Mouse (Mus musculus) layer of hippocampus, adult 18-20 months (tissue): ENCODE measurements around the gene Calm3. TPM values are rescaled to one million over a fixed set of nuclear protein-coding genes. Genes with fewer than 3 reads are reported as not detected.

Experiments used
- DNase-seq, 2 experiments: peaks; one replicate each; pipeline ENCODE4 v3.0.0; 2022; ENCODE audit warnings: low spot score in 2 of 2
- total RNA-seq, 2 experiments: library from RNA; stranded (reverse); gene quantifications; 2 replicates each; pipeline ENCODE4 v1.2.3; 2021

The Calm3 gene
- total RNA-seq, 2 experiments from 2014 or later, result 2,132 to 2,161 TPM

DNA sequence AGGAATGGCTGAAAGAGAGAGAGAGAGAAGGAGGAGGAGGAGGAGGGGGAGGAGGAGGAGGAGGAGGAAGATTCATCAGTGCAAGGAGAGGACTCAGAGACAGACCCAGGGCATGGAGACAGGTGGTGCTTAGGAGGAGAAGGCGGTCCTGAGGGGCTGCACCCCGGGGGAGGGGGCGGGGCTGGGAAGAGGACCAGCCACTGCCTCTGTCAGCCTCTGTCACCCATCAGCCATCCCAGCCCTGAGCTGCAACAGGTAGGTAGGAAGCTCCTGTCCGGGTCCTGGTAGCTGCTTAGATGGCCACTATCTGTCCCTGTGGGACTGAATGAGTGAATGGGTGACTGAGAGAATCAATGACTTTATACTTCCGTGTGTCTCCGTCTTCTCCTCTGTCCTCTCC is 30.3 kb downstream of the Calm3 start:
- no peak for DNase-seq

DNA sequence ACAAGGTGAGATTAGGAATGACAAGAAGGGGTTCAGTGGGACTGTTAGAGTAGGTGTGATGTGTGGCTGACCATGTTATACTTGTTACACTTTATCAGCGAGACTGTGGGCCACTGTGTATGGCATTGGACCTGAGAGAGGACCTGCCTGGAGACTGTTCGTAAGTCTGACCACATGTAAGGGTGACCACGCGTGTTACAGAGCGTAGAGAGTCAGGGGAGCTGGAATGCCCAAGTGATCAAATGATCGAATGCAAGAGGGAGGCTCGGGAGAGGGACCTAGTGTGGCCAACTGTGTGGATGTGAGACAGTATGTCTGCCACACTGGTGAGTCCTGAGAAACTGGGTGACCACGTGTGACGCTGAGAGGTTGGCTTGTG is 31.6 kb downstream of the Calm3 start:
- no peak for DNase-seq

DNA sequence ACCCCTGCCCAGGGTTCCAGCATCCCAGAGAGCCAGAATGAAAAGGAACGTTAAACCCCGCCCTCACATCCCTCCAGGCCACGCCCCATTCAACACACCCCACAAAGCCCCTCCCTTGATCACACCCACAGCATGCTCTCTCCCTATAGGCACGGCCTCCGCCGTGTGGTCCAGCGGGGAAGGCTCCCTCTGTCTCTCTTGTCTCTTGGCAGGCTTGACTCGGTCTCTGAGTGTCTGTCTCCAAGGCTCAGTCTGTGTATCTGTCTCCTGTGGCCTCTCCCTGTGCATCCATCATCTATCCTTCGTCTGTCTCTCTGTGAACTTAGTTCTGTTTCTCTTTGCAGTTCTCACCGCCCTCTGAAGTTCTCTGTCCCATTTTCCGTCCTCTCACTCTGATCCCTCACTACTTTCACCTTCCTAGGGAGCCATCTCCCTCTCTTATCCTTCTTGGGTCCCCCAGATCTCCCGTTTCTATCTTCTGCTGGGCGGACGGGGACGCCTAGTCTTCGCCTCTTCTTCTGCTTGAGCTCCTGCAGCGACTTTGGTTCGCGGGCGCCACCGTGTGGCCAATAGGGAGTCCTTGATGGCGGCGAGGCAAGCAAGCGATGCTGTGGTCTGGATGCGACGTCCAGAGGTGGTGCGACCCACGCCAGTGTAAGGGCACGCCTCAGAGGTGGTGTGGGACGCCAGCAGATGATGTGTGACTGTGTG is 32.1 kb downstream of the Calm3 start, which contains the start of gene Gng8:
TSS of gene Gng8 (plus strand) at position 146 of the 711 bp plus-strand sequence.
- DNase-seq, result peak; percentile 71 to 92

DNA sequence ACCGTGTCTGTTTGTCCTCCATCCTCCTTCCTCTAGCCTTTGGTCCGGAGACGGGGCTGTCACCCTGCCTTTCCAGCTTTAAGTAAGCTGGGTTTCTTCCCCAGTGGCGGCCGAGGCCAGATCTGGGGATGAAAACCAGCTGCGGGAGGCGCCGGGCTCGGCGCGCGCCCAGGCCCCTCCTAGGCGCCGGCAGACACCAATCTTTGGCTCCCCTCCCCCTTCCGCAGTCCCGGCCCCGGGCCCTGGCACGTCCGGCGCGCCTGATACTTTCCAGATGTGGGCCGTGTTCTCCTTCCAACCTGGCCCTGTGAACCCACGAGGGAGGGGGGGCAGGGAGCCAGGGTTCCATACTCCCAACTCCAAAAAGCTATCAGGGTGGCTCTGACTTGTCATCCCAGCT is 33.0 kb downstream of the Calm3 start:
- no peak for DNase-seq

DNA sequence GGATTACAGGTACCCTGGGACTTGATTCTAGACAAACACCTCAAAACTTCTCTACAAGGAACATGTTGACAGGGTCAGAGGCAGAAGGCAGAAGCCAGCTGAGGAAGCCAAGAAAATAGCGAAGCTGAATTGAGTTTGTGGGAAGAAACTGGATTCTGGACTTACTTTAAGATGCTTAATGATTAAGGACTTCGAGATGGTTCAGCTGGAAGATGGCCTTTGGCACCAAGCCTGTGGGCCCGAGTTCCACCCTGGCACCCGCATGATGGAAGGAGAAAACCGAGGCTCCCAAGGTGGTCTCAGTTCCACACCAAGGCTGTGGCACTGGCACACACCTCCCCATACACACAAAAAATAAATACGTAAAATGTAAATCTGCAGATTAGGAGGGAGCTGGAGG is 33.4 kb downstream of the Calm3 start:
- DNase-seq, result no peak

DNA sequence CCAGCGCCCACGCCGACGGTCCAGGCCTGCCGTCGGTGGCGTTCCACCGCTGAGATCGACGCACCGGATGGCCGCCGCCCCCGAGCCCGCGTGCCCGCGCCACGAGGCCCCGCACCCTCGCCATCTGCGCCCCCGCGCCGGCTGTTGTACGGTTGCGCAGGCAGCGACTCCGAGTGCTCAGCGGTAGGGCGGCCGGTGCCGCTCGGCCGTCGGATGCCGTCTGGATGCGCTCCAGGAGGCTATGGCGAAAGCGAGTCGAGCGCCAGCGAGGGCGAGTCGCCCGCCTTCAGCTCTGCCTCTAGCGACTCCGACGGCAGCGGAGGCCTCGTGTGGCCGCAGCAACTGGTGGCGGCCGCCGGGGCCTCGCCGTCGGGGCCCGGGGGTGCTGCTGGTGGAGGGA is 38.0 kb downstream of the Calm3 start:
- DNase-seq, result no peak

DNA sequence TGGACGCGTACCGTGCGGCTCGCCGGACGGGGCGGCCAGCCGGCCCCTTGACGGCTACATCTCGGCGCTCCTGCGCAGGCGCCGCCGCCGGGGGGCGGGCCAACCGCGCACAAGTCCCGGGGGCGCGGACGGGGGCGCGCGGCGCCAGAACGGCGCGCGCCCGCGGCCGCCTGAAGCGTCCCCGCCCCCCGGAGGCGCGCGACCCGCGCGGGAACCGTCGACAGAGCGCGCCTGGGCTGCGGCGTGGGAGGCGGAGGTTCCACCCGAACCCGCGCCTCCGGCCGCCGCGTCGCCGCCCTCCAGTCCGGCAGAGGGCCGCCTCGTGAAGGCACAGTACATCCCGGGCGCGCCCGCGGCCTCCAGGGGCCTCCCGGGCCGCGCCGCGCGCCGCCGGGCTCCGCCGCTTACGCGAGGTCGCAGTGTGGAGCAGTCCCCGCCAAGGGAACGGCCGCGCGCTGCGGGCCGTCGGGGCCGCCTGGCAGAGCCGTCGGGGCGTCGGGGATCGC is 38.6 kb downstream of the Calm3 start:
- DNase-seq, result no peak

DNA sequence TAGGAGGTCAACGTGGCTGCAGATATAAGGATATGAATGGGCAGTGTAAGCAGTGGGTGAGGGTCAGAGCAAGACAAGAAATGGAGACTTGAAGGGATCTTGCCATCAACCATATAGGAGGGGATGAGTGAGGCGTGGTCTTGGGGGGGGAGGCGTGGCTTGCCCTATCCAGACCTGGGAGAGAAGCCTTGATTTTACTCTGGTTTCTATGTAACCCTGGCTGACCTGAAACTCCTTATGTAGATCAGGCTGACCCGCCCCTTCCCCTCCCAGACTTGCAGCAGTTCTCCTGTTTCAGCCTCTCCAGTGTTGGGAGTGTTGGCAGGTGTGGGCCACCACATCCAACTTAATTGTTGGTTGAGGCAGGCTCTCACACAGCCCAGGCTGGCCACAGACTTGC is 39.6 kb downstream of the Calm3 start:
- DNase-seq, result no peak

DNA sequence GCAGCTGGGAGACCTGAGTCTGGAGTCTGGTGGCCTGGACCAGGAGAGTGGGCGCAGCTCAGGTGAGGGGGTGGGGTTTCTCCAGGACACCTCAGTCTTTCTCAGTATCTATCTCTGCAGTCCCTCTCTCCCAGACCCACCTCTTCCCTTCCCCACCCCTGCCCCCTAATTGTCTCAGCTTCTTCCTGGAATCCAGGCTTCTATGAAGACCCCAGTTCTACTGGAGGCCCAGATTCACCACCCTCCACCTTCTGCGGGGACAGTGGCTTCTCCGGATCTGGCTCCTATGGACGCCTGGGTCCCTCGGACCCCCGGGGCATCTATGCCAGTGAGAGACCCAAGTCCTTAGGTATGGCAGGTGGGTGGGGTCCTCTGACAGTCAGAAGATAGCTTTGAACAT is 40.8 kb downstream of the Calm3 start:
- no peak for DNase-seq

DNA sequence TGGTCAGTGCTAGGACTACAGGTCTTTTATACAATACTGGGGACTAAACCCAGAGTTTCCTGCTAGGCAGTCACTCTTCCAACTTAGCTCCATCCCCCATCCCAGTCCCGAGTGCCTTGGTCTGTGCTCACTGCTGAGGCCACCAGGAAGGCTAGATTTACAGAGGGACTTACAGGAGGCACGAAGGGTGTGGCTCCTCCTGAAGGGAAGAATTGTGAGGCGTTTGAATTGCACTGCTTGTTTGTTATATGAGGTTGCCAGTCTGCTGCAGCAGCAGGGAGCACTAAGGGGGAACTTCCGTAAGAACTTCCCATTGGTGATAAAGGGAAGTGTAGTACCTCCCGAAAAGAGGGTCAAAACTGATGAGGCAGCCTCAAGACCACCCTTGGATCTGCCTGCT is 43.3 kb downstream of the Calm3 start:
- no peak for DNase-seq

DNA sequence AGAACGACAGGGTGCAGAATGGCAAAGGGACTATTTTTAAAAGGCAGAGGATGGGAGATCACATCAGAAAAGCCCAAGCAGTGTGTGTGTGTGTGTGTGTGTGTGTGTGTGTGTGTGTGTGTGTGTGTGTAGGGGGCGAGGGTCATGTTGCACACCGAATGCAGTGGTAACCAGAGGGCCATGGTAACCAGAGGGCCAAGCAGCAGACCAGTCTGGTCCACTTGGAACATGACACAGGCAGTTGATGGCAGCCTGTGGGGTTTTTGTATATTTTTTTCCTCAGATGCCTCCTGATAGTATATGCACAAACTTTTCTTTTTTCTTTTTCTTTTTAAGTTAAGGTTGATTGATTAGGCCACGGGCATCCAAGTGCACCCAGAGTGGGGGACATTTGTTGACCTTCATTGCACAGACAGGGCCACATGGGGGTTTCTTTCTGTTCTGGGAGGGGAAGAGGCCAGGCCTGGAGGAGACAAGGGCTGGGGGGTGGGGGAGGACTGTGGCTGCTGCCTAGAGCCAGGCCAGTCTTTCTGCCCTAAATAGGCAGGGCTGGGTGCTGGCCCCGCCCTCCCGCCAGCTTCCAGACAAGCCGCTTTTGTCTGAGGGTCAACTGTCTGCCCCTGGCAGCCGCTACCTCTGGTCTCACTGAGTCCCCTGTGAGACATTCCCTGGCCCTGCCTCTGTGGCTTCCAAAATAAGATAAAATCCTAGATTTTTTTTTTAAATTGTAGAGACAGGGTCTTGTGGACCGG is 43.9 kb downstream of the Calm3 start:
- DNase-seq, result peak in 1 of 2 experiments; percentile 65

DNA sequence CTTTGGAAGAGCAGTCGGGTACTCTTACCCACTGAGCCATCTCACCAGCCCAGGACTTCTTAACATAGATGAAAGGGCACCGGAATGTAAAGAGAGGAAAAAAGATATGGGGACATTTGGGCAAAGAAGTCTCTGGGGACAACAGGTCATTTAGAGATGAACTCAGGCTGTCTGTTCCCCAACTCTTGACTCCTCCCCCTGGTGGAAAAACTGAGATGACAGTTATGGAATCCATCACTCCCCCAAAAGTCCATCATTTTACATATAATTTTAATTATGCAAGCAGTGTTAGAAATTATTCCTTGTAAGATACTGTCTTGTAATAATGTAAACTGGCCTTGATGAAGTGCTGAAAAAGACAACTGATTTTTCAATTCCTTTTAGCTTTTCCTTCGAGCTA is 46.2 kb downstream of the Calm3 start:
- DNase-seq, result no peak

DNA sequence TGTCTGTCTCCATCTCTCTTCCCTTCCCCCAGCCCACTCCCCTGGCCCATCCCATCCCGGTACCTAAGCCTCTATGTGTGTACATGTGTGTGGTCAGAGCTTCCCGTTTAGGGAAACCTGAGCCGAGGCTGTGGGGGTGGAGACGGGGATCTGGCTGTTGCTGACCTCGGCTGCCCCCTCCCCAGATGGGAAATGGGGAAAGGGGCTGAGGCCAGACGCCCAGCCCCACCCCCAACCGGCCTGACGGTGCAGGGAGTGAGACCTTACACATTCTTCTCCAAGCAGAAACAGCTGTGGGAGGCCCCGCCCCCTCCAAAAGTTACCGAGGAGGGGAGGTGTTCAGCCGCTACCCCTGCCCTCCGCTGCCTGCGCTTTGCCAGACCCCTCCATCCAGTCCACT is 47.3 kb downstream of the Calm3 start:
- no peak for DNase-seq

DNA sequence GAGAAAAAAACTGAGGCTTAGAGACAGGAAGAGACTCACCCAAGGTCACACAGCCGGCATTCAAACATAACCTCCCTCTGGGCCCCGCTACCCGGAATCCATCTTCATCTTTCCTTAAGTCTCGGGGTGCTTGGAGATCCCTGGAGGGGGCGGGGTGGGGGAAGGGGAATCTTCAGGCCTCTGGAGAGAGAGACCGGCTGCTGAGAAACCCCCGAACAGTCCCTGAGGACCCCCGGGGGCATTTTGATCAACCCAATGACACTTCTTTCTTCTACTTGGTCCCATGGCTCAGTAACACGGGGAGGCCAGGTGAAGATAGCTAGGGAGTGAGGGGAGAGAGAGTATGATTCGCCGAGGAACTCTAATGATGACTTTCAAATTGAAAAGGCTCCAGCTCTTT is 47.9 kb downstream of the Calm3 start:
- no peak for DNase-seq

DNA sequence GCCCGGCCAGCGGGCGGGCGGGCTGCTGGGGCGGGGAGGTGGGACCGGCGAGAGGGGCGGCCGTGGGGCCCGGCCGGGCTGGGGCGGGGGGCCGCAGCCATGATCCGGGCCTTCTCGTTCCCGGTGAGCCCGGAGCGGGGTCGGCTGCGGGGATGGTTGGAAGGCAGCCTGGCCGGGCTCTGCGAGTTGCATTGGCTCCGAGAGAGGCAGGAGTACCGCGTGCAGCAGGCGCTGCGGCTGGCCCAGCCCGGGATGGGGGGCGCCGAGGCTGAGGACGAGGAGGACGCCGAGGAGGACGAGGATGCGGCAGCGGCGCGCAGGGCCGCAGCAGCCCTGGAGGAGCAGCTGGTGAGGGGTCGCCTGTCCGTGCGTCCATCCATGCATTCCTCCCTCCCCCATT is 48.6 kb downstream of the Calm3 start:
- DNase-seq, result no peak

DNA sequence AGATGAGACGGTGACA is 48.8 kb downstream of the Calm3 start, which contains the start of gene Dact3:
TSS of gene Dact3 (plus strand) at position 8 of the 16 bp plus-strand sequence.
- no peak for DNase-seq

DNA sequence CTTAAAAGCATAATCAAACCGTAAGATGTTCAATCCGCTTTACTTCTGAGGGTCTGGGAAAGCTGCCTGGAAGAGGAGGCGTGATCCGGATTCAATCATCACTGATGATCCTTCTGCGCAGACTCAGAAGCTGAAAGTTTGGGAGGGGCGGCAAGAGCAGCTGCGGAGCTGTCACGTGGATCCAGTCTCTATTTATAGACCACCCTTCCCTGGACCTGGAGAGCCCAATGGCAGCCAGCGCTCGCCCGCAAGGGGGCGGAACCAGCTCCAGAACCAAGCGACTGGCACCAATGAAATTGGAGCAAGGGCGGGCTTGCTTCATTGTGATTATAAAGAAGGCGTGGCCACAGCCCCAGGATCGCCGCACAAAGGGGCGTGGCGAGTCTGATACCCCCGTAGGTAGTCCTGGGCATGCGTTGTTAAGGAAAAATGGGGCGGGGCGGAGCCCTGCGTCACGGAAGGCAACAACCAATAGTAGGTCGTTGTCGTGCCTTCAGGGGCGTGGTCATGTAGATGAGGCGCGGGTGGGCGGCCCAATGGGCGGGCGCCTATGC is 49.1 kb downstream of the Calm3 start:
- peak; percentile 100 for DNase-seq

DNA sequence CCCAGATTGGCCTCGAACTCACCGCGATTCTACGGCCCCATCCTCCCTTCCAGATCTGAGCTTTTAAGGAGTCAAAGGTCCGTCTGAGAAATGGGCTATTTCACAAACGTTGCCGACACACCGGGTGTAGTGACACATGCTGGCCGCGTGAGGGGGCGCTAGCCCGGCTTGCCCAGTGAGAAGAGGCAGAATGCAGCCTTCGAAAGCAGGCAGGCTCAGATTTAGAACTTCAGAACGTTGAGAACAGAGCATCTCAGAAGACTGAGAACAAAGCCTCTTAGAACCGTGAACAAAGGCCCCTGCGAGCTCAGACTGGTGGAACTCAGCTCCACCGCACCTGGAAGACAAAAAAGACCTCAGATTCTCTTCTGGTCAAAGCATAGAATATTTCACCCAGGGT is 49.7 kb downstream of the Calm3 start:
- peak; percentile 73 to 84 for DNase-seq

DNA sequence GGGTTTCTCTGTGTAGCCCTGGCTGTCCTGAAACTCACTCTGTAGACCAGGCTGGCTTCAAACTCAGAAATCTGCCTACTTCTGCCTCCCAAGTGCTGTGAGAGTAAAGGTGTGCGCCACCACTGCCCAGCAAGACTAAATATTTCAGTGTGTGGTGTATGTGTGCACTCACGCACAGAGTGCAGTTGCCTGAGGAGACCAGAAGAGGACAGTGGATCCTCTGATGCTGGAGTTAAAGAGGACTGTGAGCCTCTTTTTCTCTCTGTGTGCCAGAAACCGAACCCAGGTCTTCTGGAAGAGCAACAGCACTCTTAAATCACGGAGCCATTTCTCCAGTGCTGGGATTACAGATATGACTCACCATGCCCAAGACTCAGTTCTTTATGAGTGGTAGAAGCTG is 50.5 kb downstream of the Calm3 start:
- no peak for DNase-seq

DNA sequence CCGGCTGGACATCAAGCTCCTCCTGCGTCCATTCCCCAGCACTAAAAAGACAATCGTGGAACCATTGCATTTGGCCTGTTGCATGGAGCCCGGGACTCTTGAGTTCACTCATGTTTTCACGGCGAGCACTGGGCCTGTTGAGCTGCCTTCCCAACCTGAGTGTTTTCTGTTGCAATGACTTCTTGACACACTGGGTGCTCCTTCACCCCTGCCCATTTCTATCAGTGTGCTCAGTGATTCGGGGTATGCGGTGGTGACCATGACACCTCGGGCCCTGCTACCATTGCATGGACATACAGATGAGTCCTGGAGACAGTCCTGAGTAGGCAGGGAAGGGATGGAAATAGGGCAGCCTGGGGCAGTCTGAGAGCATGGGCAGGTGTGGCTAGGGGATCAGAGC is 51.4 kb downstream of the Calm3 start:
- DNase-seq, result no peak

DNA sequence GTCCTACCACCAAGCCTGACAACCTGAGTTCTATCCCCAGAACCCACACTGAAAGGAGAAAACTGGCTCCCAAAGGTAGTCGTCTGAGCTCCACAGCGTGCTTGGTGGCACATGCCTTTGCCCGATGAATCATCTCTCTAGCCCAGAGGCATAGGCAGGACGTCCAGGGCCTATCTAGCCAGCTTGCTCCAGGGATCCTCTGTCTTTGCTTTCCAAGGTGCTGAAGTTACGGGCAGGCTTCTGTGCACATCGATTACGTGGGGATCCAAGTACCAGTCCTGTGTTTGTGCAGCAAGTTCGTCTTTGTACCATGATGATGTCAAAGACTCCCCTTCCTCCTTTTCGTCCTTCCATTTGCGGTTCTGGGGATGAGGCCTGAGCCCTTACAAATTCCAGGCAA is 52.3 kb downstream of the Calm3 start:
- DNase-seq, result no peak

DNA sequence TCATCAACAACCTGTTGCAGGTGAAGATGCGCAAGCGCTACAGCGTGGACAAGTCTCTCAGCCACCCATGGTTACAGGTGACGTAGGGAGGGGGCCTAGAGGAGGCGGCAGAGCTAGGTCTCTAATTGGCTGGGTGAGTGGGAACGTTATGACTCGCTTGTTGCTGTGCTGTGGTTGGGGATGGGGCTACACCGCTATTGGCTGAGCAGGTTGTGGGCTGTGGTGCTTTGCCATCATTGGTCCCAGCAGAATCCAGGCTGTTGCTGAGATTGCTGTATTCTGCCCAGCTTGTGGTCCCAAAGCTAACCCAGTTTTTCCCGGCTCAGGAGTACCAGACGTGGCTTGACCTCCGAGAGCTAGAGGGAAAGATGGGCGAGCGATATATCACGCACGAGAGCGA is 54.4 kb downstream of the Calm3 start:
- peak; percentile 95 to 96 for DNase-seq

DNA sequence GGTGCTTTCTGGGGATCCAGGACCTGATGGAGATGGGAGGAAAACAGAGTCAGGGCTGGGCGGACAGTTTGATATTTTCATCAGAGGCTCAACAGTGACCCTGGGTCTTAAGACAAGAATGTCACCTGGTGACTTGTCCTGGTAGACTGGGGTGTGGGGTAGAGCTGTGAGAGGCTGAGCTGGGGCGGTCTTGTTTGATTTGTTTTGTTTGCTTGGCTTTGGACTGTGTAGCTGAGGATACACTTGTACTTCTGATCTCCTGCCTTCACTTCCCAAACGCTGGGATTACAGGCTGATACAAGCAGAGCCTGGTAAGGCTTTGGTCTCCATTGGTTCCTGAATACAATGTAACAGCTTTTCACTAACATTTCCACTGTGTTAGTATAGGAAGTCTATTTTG is 56.4 kb downstream of the Calm3 start:
- DNase-seq, result no peak
